Mouse (Mus musculus) neural tube, embryonic 12.5 days (tissue): ENCODE results near the gene Gstm6. TPM values are rescaled to one million over a fixed set of nuclear protein-coding genes. Genes with fewer than 3 reads are reported as not detected.
"Not testable (repeated sequence)": the region's sequence is repeated elsewhere in the genome, so short reads cannot be mapped to it uniquely, and the experiment has no call there.

Experiments used
- ATAC-seq: fragments of 200-750 bp; cut with Nextera tagmentation; 2 replicates; pipeline ENCODE4 v1.8.0; 2017; ENCODE audit warnings: low read depth, mild to moderate bottlenecking, moderate TSS enrichment, moderate library complexity; ENCODE audit not compliant: low FRiP score
- H3K27ac ChIP-seq: fragments of 300-500 bp; sonication (generic); 2 replicates; pipeline ENCODE4 v1.5.1; 2016
- H3K27me3 ChIP-seq: fragments of 300-500 bp; sonication (generic); replicated peaks from 2 replicates; pipeline ENCODE4 v1.6.1; 2016; ENCODE audit warnings: mild to moderate bottlenecking
- H3K36me3 ChIP-seq: fragments of 300-500 bp; sonication (generic); 2 replicates; pipeline ENCODE4 v1.6.1; 2016; ENCODE audit warnings: mild to moderate bottlenecking
- H3K4me1 ChIP-seq: fragments of 300-500 bp; sonication (generic); 2 replicates; pipeline ENCODE4 v1.6.1; 2016
- H3K4me2 ChIP-seq: fragments of 300-500 bp; sonication (generic); replicated peaks from 2 replicates; pipeline ENCODE4 v1.6.1; 2016; ENCODE audit warnings: mild to moderate bottlenecking
- H3K4me3 ChIP-seq: fragments of 300-500 bp; sonication (generic); 2 replicates; pipeline ENCODE4 v1.5.1; 2016
- H3K9ac ChIP-seq: fragments of 300-500 bp; sonication (generic); 2 replicates; pipeline ENCODE4 v1.6.1; 2016; ENCODE audit warnings: mild to moderate bottlenecking
- H3K9me3 ChIP-seq: fragments of 300-500 bp; sonication (generic); 2 replicates; pipeline ENCODE4 v1.6.1; 2016; ENCODE audit warnings: mild to moderate bottlenecking
- WGBS: fragments of 180-500 bp; shearing (Covaris S2); methylation state at CpG from one replicate; pipeline ENCODE4 v1.1.7; 2016; 5-methylcytosine and 5-hydroxymethylcytosine counted together
- polyA plus RNA-seq: library from polyadenylated mRNA; unstranded; fragments of >200 nt; fragmentation: Nextera tagmentation; extraction: Ambion mirVana; gene quantifications from 2 replicates; pipeline ENCODE4 v1.2.1, GENCODE M21; 2016

The Gstm6 gene
- polyA plus RNA-seq, 1 experiment from 2014 or later, result 8.7 TPM

DNA sequence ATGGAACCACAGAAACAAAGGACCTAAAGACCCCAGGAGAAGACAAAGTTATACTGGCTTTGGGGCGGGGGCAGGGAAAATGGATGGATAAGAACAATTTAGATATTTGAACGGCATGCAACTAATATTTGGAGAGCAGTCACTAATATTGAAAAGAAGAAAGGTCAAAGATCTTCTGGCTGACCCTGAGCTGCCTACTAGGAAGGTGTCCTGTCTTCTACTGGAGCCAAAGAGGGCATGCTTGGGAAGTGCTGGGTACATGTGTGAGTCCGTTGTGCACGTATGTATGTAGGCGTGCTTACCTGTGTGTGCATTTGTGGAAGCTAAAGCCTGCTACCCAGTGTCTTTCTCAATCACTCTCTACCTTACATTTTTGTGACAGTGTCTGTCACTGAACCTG is 23.1 kb upstream of the Gstm6 start:
- H3K27me3 ChIP-seq, result no peaks in the 10 kb centered on the region
- no peak overlapping the region for H3K27ac ChIP-seq
- 94% methylated on average over 5 of the region's 5 CpGs for WGBS
- no peak overlapping the region for H3K4me2 ChIP-seq
- H3K4me1 ChIP-seq, result no peaks in the 10 kb centered on the region
- H3K4me3 ChIP-seq, result no peak overlapping the region
- H3K36me3 ChIP-seq, result no peaks in the 10 kb centered on the region
- no peak for ATAC-seq
- no peaks in the 10 kb centered on the region for H3K9me3 ChIP-seq
- H3K9ac ChIP-seq, result no peak overlapping the region

DNA sequence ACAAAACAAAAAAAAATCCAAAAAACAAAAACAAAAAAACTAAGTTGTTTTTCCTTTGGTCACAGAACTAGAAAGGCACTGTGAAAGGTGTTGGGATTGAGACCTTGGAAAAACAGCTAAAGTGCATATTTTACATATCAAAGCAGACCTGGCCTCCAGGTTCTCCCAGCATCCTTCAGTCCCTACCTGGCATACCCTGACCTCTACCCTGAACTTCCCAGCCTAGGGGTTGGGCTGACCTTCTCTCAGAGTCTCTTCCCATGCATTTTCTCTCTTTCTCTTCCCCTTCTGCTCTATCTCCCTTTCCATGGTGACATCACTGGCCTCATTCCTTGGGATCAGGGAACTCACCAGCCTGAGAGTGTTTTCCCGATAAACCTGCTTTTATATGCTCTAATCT is 22.0 kb upstream of the Gstm6 start:
- WGBS, result 76% methylated on average over 1 of the region's 1 CpGs

DNA sequence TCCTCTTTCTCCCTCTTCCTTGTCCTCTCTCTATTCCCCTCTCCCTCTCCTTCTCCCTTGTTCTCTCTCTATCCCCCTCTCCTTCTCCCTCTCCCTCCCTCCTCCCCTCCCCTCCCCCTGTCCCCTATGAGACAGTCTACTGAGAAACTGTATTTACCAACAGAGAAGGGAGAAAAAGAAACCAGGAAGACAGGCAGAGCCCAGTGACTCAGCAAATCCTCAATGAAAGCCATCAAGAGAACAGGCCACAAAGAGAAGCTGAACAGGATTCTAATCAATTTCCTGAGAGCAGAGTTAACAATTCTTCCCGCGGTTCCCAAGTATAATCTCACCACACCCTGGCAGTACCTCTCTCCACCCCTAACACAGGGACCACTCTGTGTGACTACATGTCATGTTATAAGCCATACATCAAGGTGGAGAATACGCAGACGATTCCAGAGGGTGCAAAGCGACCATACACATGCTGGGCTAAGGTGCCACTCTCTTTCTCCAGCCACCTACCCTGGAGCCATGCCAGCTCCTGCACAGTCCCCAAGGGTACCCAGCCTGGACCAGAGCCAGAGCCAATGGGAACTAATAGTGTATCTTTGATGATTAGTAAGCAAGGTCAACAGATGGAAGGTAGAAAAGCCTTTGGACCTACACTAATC is 21.2 kb upstream of the Gstm6 start:
- 75% methylated on average over 5 of the region's 5 CpGs for WGBS
- ATAC-seq, result no peak

More for the DNA sequence above, 22.0 kb upstream of the Gstm6 start:
- Histone ChIP-seq H3K9ac (no peak overlapping the region), H3K27me3 (no peaks in the 10 kb centered on the region), H3K4me3 (no peak overlapping the region), H3K4me1 (no peaks in the 10 kb centered on the region), H3K36me3 (no peaks in the 10 kb centered on the region), H3K4me2 (no peak overlapping the region), H3K27ac (no peak overlapping the region), H3K9me3 (no peaks in the 10 kb centered on the region)
- no peak for ATAC-seq

DNA sequence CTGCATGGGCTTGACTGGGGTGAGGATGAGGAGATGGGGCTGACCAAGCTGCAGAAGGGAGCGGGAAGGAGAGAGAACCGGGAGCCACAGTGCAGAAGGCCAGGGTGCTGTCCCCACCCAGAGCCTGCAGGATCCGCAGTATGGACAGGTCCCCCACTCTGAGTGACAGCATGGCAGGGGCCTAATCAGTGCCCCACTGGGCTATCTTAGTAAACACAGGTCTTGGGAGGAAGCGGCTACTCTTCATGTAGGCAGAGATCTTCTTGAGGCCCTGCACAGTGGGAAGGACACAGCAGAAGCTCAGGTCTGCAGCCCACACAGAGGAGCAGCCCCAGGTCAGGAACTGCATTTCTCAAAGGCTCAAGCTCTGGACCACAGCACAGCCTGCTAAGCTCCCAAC is 20.5 kb upstream of the Gstm6 start:
- WGBS, result 82% methylated on average over 4 of the region's 4 CpGs
- ATAC-seq, result no peak
- Histone ChIP-seq H3K4me3 (no peak overlapping the region), H3K4me1 (no peaks in the 10 kb centered on the region), H3K4me2 (no peak overlapping the region), H3K9ac (no peak overlapping the region), H3K9me3 (no peaks in the 10 kb centered on the region), H3K36me3 (no peaks in the 10 kb centered on the region), H3K27ac (no peak overlapping the region), H3K27me3 (no peaks in the 10 kb centered on the region)

More for the DNA sequence above, 21.2 kb upstream of the Gstm6 start:
- Histone ChIP-seq H3K9ac (no peak overlapping the region), H3K4me3 (no peak overlapping the region), H3K9me3 (no peaks in the 10 kb centered on the region), H3K4me1 (no peaks in the 10 kb centered on the region), H3K27ac (no peak overlapping the region), H3K4me2 (no peak overlapping the region), H3K36me3 (no peaks in the 10 kb centered on the region), H3K27me3 (no peaks in the 10 kb centered on the region)

DNA sequence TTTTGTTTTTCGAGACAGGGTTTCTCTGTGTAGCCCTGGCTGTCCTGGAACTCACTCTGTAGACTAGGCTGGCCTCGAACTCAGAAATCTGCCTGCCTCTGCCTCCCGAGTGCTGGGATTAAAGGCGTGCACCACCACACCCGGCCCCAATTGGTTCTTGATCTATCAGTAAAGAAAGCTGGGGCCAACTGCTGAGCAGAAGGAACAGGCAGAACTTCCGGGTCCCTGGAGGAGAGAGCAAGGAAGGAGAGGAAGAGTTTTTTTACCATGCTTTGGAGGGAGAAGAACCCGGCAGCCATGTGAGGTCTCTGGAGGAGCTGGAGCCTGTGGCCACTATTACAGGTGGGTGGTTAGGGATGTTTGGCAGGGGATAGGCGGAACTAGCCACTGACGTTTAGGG is 11.7 kb upstream of the Gstm6 start:
- ATAC-seq, H3K36me3 ChIP-seq, H3K27me3 ChIP-seq, H3K4me2 ChIP-seq, H3K27ac ChIP-seq, H3K9me3 ChIP-seq, H3K4me3 ChIP-seq, H3K9ac ChIP-seq, H3K4me1 ChIP-seq: not testable (repeated sequence)
- WGBS, result 85% methylated on average over 9 of the region's 9 CpGs

DNA sequence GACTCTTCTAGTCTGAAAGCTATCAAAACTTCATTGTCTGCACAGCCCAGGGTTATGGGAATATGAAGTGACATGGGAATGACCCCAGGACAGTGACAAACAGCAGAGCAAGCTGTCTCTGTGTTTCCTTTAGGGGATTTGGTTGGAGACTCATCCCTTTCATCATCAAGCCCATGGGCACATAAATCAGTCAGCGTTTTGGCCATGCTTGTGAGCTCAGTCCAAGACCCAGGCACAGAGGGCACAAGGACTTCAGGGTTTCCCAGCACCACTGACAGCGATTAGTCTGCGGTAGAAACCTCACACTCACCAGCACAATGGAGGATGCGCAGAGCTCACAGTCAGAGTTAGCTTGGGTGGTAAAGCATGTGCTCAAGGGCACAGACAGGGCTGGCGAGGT is 10.4 kb upstream of the Gstm6 start:
- Histone ChIP-seq H3K9ac (no peak overlapping the region), H3K36me3 (no peaks in the 10 kb centered on the region), H3K27me3 (no peaks in the 10 kb centered on the region), H3K4me1 (no peaks in the 10 kb centered on the region), H3K27ac (no peak overlapping the region), H3K4me3 (no peak overlapping the region), H3K9me3 (no peaks in the 10 kb centered on the region), H3K4me2 (no peak overlapping the region)
- no peak for ATAC-seq
- WGBS, result 81% methylated on average over 5 of the region's 5 CpGs

DNA sequence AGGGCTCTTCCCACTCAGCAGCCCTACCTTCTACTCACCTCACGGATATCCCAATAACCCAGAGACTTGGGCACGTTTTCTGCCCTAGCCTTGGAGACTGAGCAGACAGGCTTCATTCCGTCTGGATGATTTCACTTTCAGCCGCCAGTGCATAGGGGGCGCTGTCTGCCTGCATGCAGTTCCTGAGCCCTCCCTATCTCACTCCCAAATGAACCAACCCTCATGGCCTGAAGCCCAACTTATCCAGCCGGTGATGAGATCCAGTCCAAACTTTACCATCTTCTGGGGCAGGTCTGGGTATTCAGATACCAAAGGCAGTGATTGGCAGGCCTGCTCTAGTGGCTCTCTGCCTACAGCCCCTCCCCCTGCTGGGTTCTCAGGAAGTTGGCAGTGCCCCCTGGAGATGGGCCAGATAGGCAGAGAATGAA is 9.8 kb upstream of the Gstm6 start:
- Histone ChIP-seq H3K27ac (no peak overlapping the region), H3K27me3 (no peaks in the 10 kb centered on the region), H3K9ac (no peak overlapping the region), H3K9me3 (no peaks in the 10 kb centered on the region), H3K4me1 (no peaks in the 10 kb centered on the region), H3K4me2 (no peak overlapping the region), H3K36me3 (no peaks in the 10 kb centered on the region), H3K4me3 (no peak overlapping the region)
- 19% methylated on average over 6 of the region's 6 CpGs for WGBS
- ATAC-seq, result no peak

DNA sequence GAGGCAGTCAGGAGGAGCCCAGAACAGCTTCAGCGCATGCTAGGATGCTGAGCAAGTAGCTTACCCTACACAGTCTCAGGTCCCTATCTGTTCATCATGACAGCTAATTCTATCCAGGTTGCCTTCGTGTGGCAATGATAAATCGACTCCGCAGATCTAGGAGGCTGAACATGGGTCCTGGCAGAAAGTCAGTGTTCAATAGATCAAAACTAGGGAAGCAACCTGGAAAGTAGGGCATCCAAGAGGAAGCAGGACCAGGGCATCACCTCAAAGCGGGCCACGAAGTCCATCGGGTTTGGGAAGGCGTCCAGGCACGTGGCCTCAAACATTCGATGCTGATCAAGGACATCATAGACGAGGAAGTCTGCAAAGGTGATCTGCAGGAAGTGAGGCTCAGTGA is 7.0 kb upstream of the Gstm6 start:
- no peak overlapping the region for H3K9ac ChIP-seq
- H3K4me3 ChIP-seq, result no peak overlapping the region
- no peak overlapping the region for H3K27ac ChIP-seq
- WGBS, result 87% methylated on average over 11 of the region's 11 CpGs
- no peaks in the 10 kb centered on the region for H3K36me3 ChIP-seq
- H3K27me3 ChIP-seq, result no peaks in the 10 kb centered on the region
- no peaks in the 10 kb centered on the region for H3K9me3 ChIP-seq
- no peak overlapping the region for H3K4me2 ChIP-seq
- ATAC-seq, result no peak
- no peaks in the 10 kb centered on the region for H3K4me1 ChIP-seq

DNA sequence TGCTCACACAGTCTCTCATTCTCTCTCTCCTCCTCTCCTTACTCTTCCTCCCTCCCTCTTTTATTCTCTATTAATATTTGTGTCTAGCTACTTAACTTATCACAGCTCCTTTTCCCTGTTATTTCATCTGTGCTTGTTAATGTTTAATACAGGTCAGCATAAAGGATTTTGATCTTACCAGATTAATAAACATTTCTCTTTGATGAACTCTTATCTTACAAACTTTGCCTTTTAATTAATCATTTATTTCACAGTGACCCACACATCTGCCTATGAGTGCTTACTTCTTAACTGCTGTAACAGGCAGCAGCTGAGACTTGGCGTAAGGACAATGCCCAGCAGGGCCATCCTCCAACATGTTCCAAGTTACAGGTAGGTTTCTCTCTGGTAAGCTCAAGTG is 5.9 kb upstream of the Gstm6 start:
- ATAC-seq, result not testable (repeated sequence)

DNA sequence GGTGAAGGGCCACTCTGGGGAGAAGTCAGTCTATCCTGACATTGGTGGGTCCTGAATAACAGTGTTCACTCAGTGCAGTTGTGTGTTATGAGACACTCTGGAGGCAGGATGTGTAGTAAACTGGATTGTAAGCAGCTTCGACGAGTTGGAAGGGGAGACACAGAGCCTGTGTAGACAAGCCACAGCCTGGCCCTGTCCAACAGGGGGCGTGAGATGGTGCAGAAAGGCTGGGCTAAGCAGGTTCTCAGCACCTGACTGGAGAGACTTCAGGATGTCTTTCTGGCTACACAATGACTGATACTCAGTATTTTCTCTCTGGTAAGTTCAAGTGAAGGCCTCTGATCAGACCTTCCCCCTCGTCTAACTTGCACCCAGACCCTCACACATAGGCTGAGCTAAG is 2.2 kb upstream of the Gstm6 start:
- WGBS, result 65% methylated on average over 4 of the region's 4 CpGs
- Histone ChIP-seq H3K27ac (no peak overlapping the region), H3K9me3 (no peaks in the 10 kb centered on the region), H3K4me2 (no peak overlapping the region), H3K4me3 (no peak overlapping the region), H3K4me1 (0 out of 2 replicates have a peak, but pooled peaks cover 5% of the 10 kb centered on the region), H3K9ac (no peak overlapping the region), H3K27me3 (no peaks in the 10 kb centered on the region), H3K36me3 (no peaks in the 10 kb centered on the region)
- ATAC-seq, result no peak

More for the DNA sequence above, 5.9 kb upstream of the Gstm6 start:
- H3K4me3 ChIP-seq, H3K9ac ChIP-seq, H3K36me3 ChIP-seq, H3K27me3 ChIP-seq, H3K4me1 ChIP-seq, H3K4me2 ChIP-seq, H3K9me3 ChIP-seq, H3K27ac ChIP-seq: not testable (repeated sequence)
- 91% methylated on average over 1 of the region's 1 CpGs for WGBS

DNA sequence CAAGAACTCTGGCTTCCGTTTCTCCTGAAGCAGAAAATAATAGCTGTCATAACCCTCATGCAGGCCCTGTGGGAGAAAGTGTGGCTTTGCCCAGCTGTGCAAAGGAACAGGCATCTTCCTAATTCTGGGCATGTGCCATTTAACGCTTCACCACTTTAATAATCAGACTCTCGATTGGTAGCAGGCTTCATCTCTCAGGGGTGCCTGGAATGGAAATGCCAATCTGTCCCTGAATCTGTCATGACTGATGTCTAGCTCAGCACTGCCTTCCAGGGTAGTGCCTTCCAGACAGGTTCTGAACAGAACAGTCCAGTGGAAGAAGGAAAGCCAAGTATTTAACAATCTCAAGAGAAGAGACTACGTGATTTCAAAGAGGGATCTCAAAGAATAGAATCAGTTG is 2.3 kb downstream of the Gstm6 start:
- no peak overlapping the region for H3K9ac ChIP-seq
- no peaks in the 10 kb centered on the region for H3K27me3 ChIP-seq
- H3K27ac ChIP-seq, result no peak overlapping the region
- no peaks in the 10 kb centered on the region for H3K36me3 ChIP-seq
- H3K9me3 ChIP-seq, result no peaks in the 10 kb centered on the region
- H3K4me2 ChIP-seq, result no peak overlapping the region
- no peak for ATAC-seq
- H3K4me3 ChIP-seq, result no peak overlapping the region
- H3K4me1 ChIP-seq, result 0 out of 2 replicates have a peak, but pooled peaks cover 5% of the 10 kb centered on the region
- WGBS, result 84% methylated on average over 4 of the region's 4 CpGs

DNA sequence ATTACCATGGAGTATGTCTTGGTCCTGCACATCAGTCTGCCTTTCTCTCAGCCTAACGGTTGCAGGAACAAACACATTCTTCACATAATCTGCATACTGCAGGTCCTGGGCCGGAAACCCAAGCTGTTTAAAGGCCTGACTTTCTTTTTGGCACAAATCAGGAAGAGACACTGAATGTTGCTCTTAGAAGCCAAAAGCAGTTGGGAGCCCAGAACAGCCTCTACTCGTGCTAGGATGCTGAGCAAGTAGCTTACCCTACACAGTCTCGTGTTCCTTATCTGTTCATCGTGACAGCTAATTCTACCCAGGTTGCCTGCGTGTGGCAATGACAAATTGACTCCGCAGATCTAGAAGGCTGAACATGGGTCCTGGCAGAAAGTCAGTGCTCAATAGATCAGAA is 3.0 kb downstream of the Gstm6 start:
- ATAC-seq, result no peak
- H3K36me3 ChIP-seq, result no peaks in the 10 kb centered on the region
- H3K4me3 ChIP-seq, result no peak overlapping the region
- 0 out of 2 replicates have a peak, but pooled peaks cover 5% of the 10 kb centered on the region for H3K4me1 ChIP-seq
- no peaks in the 10 kb centered on the region for H3K9me3 ChIP-seq
- no peak overlapping the region for H3K4me2 ChIP-seq
- WGBS, result 86% methylated on average over 7 of the region's 7 CpGs
- no peak overlapping the region for H3K27ac ChIP-seq
- no peaks in the 10 kb centered on the region for H3K27me3 ChIP-seq
- no peak overlapping the region for H3K9ac ChIP-seq

DNA sequence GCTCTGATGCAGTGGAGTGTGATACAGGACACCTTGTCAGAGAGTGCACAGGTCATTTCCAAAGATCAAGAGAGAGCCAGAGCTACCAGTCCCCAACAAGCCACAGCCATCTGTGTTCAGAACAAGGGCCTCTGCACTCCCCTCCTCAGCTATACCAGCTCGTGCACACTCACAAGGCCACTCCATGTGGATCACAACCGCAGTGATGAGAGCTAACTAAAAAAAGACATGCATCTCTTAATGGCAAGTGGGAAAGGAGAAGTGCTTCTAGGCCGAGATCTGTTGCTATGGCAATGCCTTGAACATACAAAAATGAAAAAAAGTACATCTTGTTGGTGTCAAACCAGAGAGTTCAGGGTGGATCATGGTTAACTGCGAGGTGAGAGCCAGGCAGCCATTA is 3.7 kb downstream of the Gstm6 start:
- ATAC-seq, result no peak
- H3K4me1 ChIP-seq, result 0 out of 2 replicates have a peak, but pooled peaks cover 5% of the 10 kb centered on the region
- WGBS, result 78% methylated on average over 4 of the region's 4 CpGs
- H3K4me2 ChIP-seq, result no peak overlapping the region
- no peaks in the 10 kb centered on the region for H3K9me3 ChIP-seq
- no peaks in the 10 kb centered on the region for H3K36me3 ChIP-seq
- H3K27ac ChIP-seq, result no peak overlapping the region
- H3K4me3 ChIP-seq, result no peak overlapping the region
- no peaks in the 10 kb centered on the region for H3K27me3 ChIP-seq
- H3K9ac ChIP-seq, result no peak overlapping the region
